Mouse (Mus musculus) cerebellum, adult 2 months (tissue): ENCODE measurements around the gene Chrna9.

Experiments used
- CTCF ChIP-seq: fragments of 200-500 bp; IDR thresholded peaks from 2 replicates; pipeline ENCODE4 v1.5.1; 2011; ENCODE audit warnings: low read depth, mild to moderate bottlenecking, control low read depth, low read length, moderate library complexity, borderline replicate concordance; ENCODE audit not compliant: insufficient read depth
- POLR2A ChIP-seq: fragments of 200-500 bp; IDR thresholded peaks from 2 replicates; pipeline ENCODE4 v1.6.1; 2011; ENCODE audit warnings: low read length, control low read depth, borderline replicate concordance; ENCODE audit not compliant: insufficient read depth

DNA sequence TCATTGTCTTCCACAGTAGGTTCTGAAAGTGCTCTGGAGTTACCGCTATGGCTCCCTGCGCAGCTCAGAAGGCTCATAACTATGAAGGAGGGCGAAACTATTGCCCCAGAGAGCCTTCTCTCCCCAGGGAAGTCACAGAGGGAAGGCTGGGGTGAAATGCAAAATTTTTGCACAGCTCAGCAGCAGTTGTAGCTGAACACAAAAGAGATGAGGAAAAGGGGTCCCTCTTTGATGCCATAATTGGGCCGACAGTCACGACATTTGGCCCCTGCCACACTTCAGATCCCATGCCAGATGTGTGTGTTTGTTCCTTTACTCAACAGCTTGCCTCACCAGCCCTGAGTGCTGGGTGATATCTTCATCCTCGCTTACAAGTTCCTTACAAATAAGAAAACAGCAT lies 8.1 kb upstream of the Chrna9 start:
- TF ChIP-seq POLR2A = no peak
- TF ChIP-seq CTCF = no peak
